Mouse (Mus musculus) layer of hippocampus, postnatal 10 days (tissue): ENCODE results near the gene Nelfcd. TPM values are rescaled to one million over a fixed set of nuclear protein-coding genes. Genes with fewer than 3 reads are reported as not detected.

ENCODE experiments used
- DNase-seq, 2 experiments: peaks; one replicate each; pipeline ENCODE4 v3.0.0; 2021; ENCODE audit warnings: low spot score in 2 of 2
- total RNA-seq, 2 experiments: library from RNA; stranded (reverse); gene quantifications; 2 replicates each; pipeline ENCODE4 v1.2.3; 2021

The Nelfcd gene
- total RNA-seq, 2 experiments from 2014 or later: 55.0 to 58.2 TPM

DNA sequence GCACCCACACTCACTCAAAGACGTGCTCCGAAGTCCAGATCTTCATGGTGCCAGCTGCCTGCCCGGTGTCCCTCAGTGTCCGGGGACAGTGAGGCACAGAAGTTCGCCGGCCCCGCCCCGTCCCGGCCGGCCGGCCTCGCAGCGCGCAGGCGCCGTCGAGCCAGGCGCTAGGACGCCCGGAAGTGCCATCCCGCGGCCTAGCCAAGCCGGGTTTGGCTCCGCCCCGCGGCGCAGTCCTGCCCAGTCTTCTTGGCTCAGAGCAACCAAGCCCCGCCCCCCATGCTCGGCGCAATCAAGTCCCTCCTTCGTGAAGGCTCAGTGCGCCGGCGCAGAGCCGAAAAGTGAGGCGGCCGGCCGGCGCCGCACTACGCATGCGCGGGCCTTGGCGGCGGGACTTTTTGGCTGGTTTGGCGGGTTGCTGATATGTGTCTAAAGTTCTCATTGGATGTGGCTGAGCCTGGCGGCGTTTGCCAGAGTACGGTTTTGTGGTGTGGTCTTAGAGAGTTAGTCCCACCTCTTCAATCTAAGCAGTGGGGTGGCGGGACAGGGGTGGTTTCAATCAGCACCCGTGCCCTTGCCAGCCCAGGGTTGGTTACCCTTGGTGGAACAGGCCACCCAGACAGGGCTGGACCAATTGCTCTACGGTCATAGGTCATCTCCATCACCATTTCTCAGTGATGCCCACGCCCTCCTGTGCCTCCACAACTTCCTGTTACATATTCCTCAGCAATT, 57.4 kb downstream of the Nelfcd start, which contains the start of gene Prelid3b:
Prelid3b (minus strand) TSS at position 264 of the 732 bp plus-strand sequence.
- DNase-seq: peak; percentile 99 to 100

GRCm38 (mm10) chr2:174473550-174473927, 57.9 kb downstream of the Nelfcd start:
- DNase-seq: no peak

Other genes starting within 250 kb of the Nelfcd start
- gene Gnas, start 131.5 kb upstream of the Nelfcd start, total RNA-seq: 1,000 to 10,000 TPM; 1,824 to 1,870 TPM
- gene Gm20721, start 69.1 kb upstream of the Nelfcd start, total RNA-seq: 1 to 10 TPM; 1.3 to 1.9 TPM
- gene Ctsz, start 23.2 kb downstream of the Nelfcd start, total RNA-seq: 10 to 100 TPM; 23.2 to 25.9 TPM
- not detected for gene Tubb1, start 34.9 kb downstream of the Nelfcd start, total RNA-seq
- 100 to 1,000 TPM; 332 to 389 TPM for gene Atp5e, start 48.3 kb downstream of the Nelfcd start, total RNA-seq
- gene Prelid3b, start 57.3 kb downstream of the Nelfcd start, total RNA-seq: 10 to 100 TPM; 43.4 to 48.0 TPM
- gene Zfp831, start 227.7 kb downstream of the Nelfcd start, total RNA-seq: 1 to 10 TPM; 3.8 TPM